In genomic region chr9:56179416-56180117, GRCm38 (mm10) we compare ENCODE assay signal across 8 mouse cellular contexts. TPM values are rescaled to one million over a fixed set of nuclear protein-coding genes. Genes with fewer than 3 reads are reported as not detected.
DNase-seq lines count a peak whose midpoint lies in the region; ATAC-seq and TF ChIP-seq lines count a peak whose summit lies in the region.

No protein-coding gene starts in this region.

- no peak overlapping the region for H3K4me3 ChIP-seq in hindbrain, embryonic 11.5 days (ENCODE audit: low read depth, low read length)
- no peak overlapping the region for H3K4me3 ChIP-seq in hindbrain, embryonic 12.5 days
- no peak overlapping the region for H3K4me3 ChIP-seq in intestine, postnatal 0 days (ENCODE audit: low read depth, low read length)

- peak; percentile 63 for TF ChIP-seq CTCF in intestine, postnatal 0 days (IDR thresholded peaks at IDR 0.05; ENCODE audit: low read depth)

- intact Hi-C loops in left cerebral cortex, postnatal 25 days (cut with DNase I) = no loop called here

- no peak overlapping the region for H3K9ac ChIP-seq in hindbrain, embryonic 11.5 days (ENCODE audit: low read depth, low read length)
- H3K9ac ChIP-seq in hindbrain, embryonic 12.5 days = no peak overlapping the region
- no peak overlapping the region for H3K9ac ChIP-seq in intestine, postnatal 0 days (ENCODE audit: low read depth, low read length)

- no peak for ATAC-seq in hindbrain, embryonic 11.5 days (ENCODE audit: low FRiP score)
- ATAC-seq in hindbrain, embryonic 12.5 days (ENCODE audit: low FRiP score) = no peak
- peak; percentile 84 for ATAC-seq in common myeloid progenitor, adult 5-6 weeks (replicated peaks; ENCODE audit: low read depth, poor library complexity, severe bottlenecking)
- ATAC-seq in intestine, postnatal 0 days = peak; percentile 43; the same call in 1 of the 2 replicates

- no peaks in the 10 kb centered on the region for H3K4me1 ChIP-seq in hindbrain, embryonic 11.5 days (replicated peaks; ENCODE audit: control insufficient read depth, insufficient read depth, low read length)
- H3K4me1 ChIP-seq in hindbrain, embryonic 12.5 days = peaks cover 10% of the 10 kb centered on the region
- H3K4me1 ChIP-seq in intestine, postnatal 0 days (replicated peaks; ENCODE audit: control insufficient read depth, insufficient read depth, low read length) = no peaks in the 10 kb centered on the region

- H3K4me2 ChIP-seq in hindbrain, embryonic 11.5 days (replicated peaks; ENCODE audit: low read depth, low read length) = no peak overlapping the region
- H3K4me2 ChIP-seq in hindbrain, embryonic 12.5 days (replicated peaks) = no peak overlapping the region
- H3K4me2 ChIP-seq in intestine, postnatal 0 days (replicated peaks; ENCODE audit: low read depth) = 0 out of 2 replicates have a peak overlapping the region, but pooled peaks have one; percentile 4

- peak; percentile 27 for DNase-seq in hindbrain, embryonic 11.5 days (ENCODE audit: low spot score)
- peak; percentile 58 for DNase-seq in 416B (ENCODE audit: low read depth)
- DNase-seq in thymus, postnatal 0 days (ENCODE audit: low spot score) = peak; percentile 63
- no peak for DNase-seq in adrenal gland, postnatal 25 days
- DNase-seq in left cerebral cortex, postnatal 25 days (ENCODE audit: low spot score in 2 of 2) = no peak

- no peak overlapping the region for H3K27ac ChIP-seq in hindbrain, embryonic 11.5 days (ENCODE audit: low read depth, low read length)
- H3K27ac ChIP-seq in hindbrain, embryonic 12.5 days = no peak overlapping the region
- no peak overlapping the region for H3K27ac ChIP-seq in intestine, postnatal 0 days (ENCODE audit: low read depth, low read length)

- no peaks in the 10 kb centered on the region for H3K36me3 ChIP-seq in hindbrain, embryonic 11.5 days (ENCODE audit: control insufficient read depth, insufficient read depth, low read length)
- no peaks in the 10 kb centered on the region for H3K36me3 ChIP-seq in hindbrain, embryonic 12.5 days
- H3K36me3 ChIP-seq in intestine, postnatal 0 days (ENCODE audit: control insufficient read depth, insufficient read depth) = no peaks in the 10 kb centered on the region

- no peaks in the 10 kb centered on the region for H3K9me3 ChIP-seq in hindbrain, embryonic 11.5 days (ENCODE audit: control insufficient read depth, low read length)
- no peaks in the 10 kb centered on the region for H3K9me3 ChIP-seq in hindbrain, embryonic 12.5 days (replicated peaks)
- no peaks in the 10 kb centered on the region for H3K9me3 ChIP-seq in intestine, postnatal 0 days (ENCODE audit: control insufficient read depth)

- H3K27me3 ChIP-seq in hindbrain, embryonic 11.5 days (ENCODE audit: control insufficient read depth, insufficient read depth, low read length) = no peaks in the 10 kb centered on the region
- H3K27me3 ChIP-seq in hindbrain, embryonic 12.5 days = no peaks in the 10 kb centered on the region
- no peaks in the 10 kb centered on the region for H3K27me3 ChIP-seq in intestine, postnatal 0 days (replicated peaks; ENCODE audit: control insufficient read depth, insufficient read depth, low read length)

- WGBS in hindbrain, embryonic 11.5 days = 78% methylated on average over 6 of the region's 6 CpGs
- 80% methylated on average over 6 of the region's 6 CpGs for WGBS in hindbrain, embryonic 12.5 days
- 55% methylated on average over 6 of the region's 6 CpGs for WGBS in intestine, postnatal 0 days

RNA-seq across cellular contexts. Expression of gene Tspan3, which starts 14.3 kb away (rescaled TPM):
- polyA plus RNA-seq in hindbrain, embryonic 11.5 days (2014; fragmentation: Nextera tagmentation; extraction: Ambion mirVana) = 529 and 555 TPM in 2 replicates
- 495 and 515 TPM in 2 replicates for polyA plus RNA-seq in hindbrain, embryonic 12.5 days (2016; fragmentation: Nextera tagmentation; extraction: Ambion mirVana)
- total RNA-seq in common myeloid progenitor, adult 5-6 weeks (2017) = 66.5 and 73.0 TPM in 2 replicates
- 213 and 230 TPM in 2 replicates for polyA plus RNA-seq in intestine, postnatal 0 days (2015; fragmentation: Nextera tagmentation; extraction: Ambion mirVana)
- 207 and 219 TPM in 2 replicates for polyA plus RNA-seq in thymus, postnatal 0 days (2015; fragmentation: Nextera tagmentation; extraction: Ambion mirVana)
- total RNA-seq in adrenal gland, postnatal 25 days (2021) = 83.2 and 102 TPM in 2 replicates
- total RNA-seq in left cerebral cortex, postnatal 25 days (2021) = 100 to 1,000 TPM; 377 to 393 TPM

Comparison
In these comparisons a context has a peak if more than half of its experiments do, and no peak if none do; other contexts are left out.
1. ATAC-seq: peak in common myeloid progenitor, adult 5-6 weeks (single experiment) and intestine, postnatal 0 days (single experiment); none in hindbrain, embryonic 11.5 days (single experiment) and hindbrain, embryonic 12.5 days (single experiment).
2. DNase-seq: peak in hindbrain, embryonic 11.5 days (single experiment), 416B (single experiment) and thymus, postnatal 0 days (single experiment); none in adrenal gland, postnatal 25 days (single experiment) and left cerebral cortex, postnatal 25 days (0 of 2).